Mouse (Mus musculus): Measurements from ENCODE around the gene Adgrv1. TPM values are rescaled to one million over a fixed set of nuclear protein-coding genes. Genes with fewer than 3 reads are reported as not detected.

The Adgrv1 gene
- polyA plus RNA-seq, 1 experiment from 2014 or later: 0.87 TPM

- 82% methylated on average over 8 of the region's 8 CpGs for WGBS (ENCODE audit: insufficient replicate concordance)
- no peak for TF ChIP-seq CTCF (IDR thresholded peaks at IDR 0.05; ENCODE audit: low read depth)
- TF ChIP-seq EP300 (IDR thresholded peaks at IDR 0.05; ENCODE audit: low read depth): no peak
- no peak for ATAC-seq
Measured at GRCm38 (mm10) chr13:81578692-81579091, 54.3 kb downstream of the Adgrv1 start.

GRCm38 (mm10) chr13:81570241-81570821 lies 62.6 kb downstream of the Adgrv1 start:
- no peaks in the 10 kb centered on the region for H3K4me1 ChIP-seq (ENCODE audit: insufficient read depth)
- TF ChIP-seq CTCF (IDR thresholded peaks at IDR 0.05; ENCODE audit: low read depth) (no peak), EP300 (IDR thresholded peaks at IDR 0.05; ENCODE audit: low read depth) (no peak)
- no peaks in the 10 kb centered on the region for H3K27me3 ChIP-seq (ENCODE audit: insufficient read depth, low read length)
- no peaks in the 10 kb centered on the region for H3K9me3 ChIP-seq (ENCODE audit: low read length)
- H3K9ac ChIP-seq (replicated peaks): no peak overlapping the region
- no peak overlapping the region for H3K4me2 ChIP-seq (ENCODE audit: low read depth, low read length)
- ATAC-seq (no peak), DNase-seq (no peak)
- 74% methylated on average over 12 of the region's 12 CpGs for WGBS (ENCODE audit: insufficient replicate concordance)
- no peak overlapping the region for H3K27ac ChIP-seq (ENCODE audit: low read depth)
- H3K4me3 ChIP-seq (ENCODE audit: low read depth, low read length): no peak overlapping the region
- H3K36me3 ChIP-seq (replicated peaks; ENCODE audit: insufficient read depth, low read length): no peaks in the 10 kb centered on the region

More at GRCm38 (mm10) chr13:81578692-81579091, 54.3 kb downstream of the Adgrv1 start:
- H3K36me3 ChIP-seq (replicated peaks; ENCODE audit: insufficient read depth, low read length): no peaks in the 10 kb centered on the region
- no peaks in the 10 kb centered on the region for H3K4me1 ChIP-seq (ENCODE audit: insufficient read depth)
- no peak overlapping the region for H3K4me2 ChIP-seq (ENCODE audit: low read depth, low read length)
- DNase-seq: no peak
- H3K9ac ChIP-seq (replicated peaks): no peak overlapping the region
- no peak overlapping the region for H3K27ac ChIP-seq (ENCODE audit: low read depth)
- H3K9me3 ChIP-seq (ENCODE audit: low read length): no peaks in the 10 kb centered on the region
- no peaks in the 10 kb centered on the region for H3K27me3 ChIP-seq (ENCODE audit: insufficient read depth, low read length)
- no peak overlapping the region for H3K4me3 ChIP-seq (ENCODE audit: low read depth, low read length)

- ATAC-seq (no peak), DNase-seq (no peak)
- 75% methylated on average over 1 of the region's 1 CpGs for whole genome bisulfite sequencing (ENCODE audit: insufficient replicate concordance)
- Histone ChIP-seq H3K4me2 (ENCODE audit: low read depth, low read length) (no peak overlapping the region), H3K9ac (replicated peaks) (no peak overlapping the region), H3K27ac (ENCODE audit: low read depth) (no peak overlapping the region), H3K36me3 (replicated peaks; ENCODE audit: insufficient read depth, low read length) (no peaks in the 10 kb centered on the region), H3K4me3 (ENCODE audit: low read depth, low read length) (no peak overlapping the region), H3K4me1 (ENCODE audit: insufficient read depth) (no peaks in the 10 kb centered on the region), H3K27me3 (ENCODE audit: insufficient read depth, low read length) (no peaks in the 10 kb centered on the region), H3K9me3 (ENCODE audit: low read length) (no peaks in the 10 kb centered on the region)
- no peak for TF ChIP-seq EP300 (IDR thresholded peaks at IDR 0.05; ENCODE audit: low read depth)
- TF ChIP-seq CTCF (IDR thresholded peaks at IDR 0.05; ENCODE audit: low read depth): no peak
Measured at GRCm38 (mm10) chr13:81550024-81550423, 82.9 kb downstream of the Adgrv1 start.

GRCm38 (mm10) chr13:81534916-81535315 lies 98.0 kb downstream of the Adgrv1 start:
- TF ChIP-seq EP300 (IDR thresholded peaks at IDR 0.05; ENCODE audit: low read depth): no peak
- TF ChIP-seq CTCF (IDR thresholded peaks at IDR 0.05; ENCODE audit: low read depth): no peak
- Histone ChIP-seq H3K9me3 (ENCODE audit: low read length) (no peaks in the 10 kb centered on the region), H3K36me3 (replicated peaks; ENCODE audit: insufficient read depth, low read length) (no peaks in the 10 kb centered on the region), H3K4me3 (ENCODE audit: low read depth, low read length) (no peak overlapping the region), H3K9ac (replicated peaks) (no peak overlapping the region), H3K4me1 (ENCODE audit: insufficient read depth) (no peaks in the 10 kb centered on the region), H3K4me2 (ENCODE audit: low read depth, low read length) (no peak overlapping the region), H3K27me3 (ENCODE audit: insufficient read depth, low read length) (no peaks in the 10 kb centered on the region), H3K27ac (ENCODE audit: low read depth) (no peak overlapping the region)
- ATAC-seq (no peak), DNase-seq (no peak)
- 80% methylated on average over 2 of the region's 2 CpGs for WGBS (ENCODE audit: insufficient replicate concordance)

GRCm38 (mm10) chr13:81526687-81527086 lies 106.3 kb downstream of the Adgrv1 start:
- Histone ChIP-seq H3K27me3 (ENCODE audit: insufficient read depth, low read length) (no peaks in the 10 kb centered on the region), H3K9ac (replicated peaks) (no peak overlapping the region), H3K36me3 (replicated peaks; ENCODE audit: insufficient read depth, low read length) (no peaks in the 10 kb centered on the region), H3K4me3 (ENCODE audit: low read depth, low read length) (no peak overlapping the region), H3K9me3 (ENCODE audit: low read length) (no peaks in the 10 kb centered on the region), H3K4me1 (ENCODE audit: insufficient read depth) (no peaks in the 10 kb centered on the region), H3K27ac (ENCODE audit: low read depth) (no peak overlapping the region), H3K4me2 (ENCODE audit: low read depth, low read length) (no peak overlapping the region)
- 38% methylated on average over 4 of the region's 4 CpGs for WGBS (ENCODE audit: insufficient replicate concordance)
- no peak for DNase-seq
- ATAC-seq: no peak
- TF ChIP-seq CTCF (IDR thresholded peaks at IDR 0.05; ENCODE audit: low read depth) (peak; percentile 50), EP300 (IDR thresholded peaks at IDR 0.05; ENCODE audit: low read depth) (no peak)

- no peak for TF ChIP-seq EP300 (IDR thresholded peaks at IDR 0.05; ENCODE audit: low read depth)
- TF ChIP-seq CTCF (IDR thresholded peaks at IDR 0.05; ENCODE audit: low read depth): no peak
- Histone ChIP-seq H3K4me3 (ENCODE audit: low read depth, low read length) (no peak overlapping the region), H3K4me2 (ENCODE audit: low read depth, low read length) (no peak overlapping the region), H3K27me3 (ENCODE audit: insufficient read depth, low read length) (no peaks in the 10 kb centered on the region), H3K36me3 (replicated peaks; ENCODE audit: insufficient read depth, low read length) (no peaks in the 10 kb centered on the region), H3K27ac (ENCODE audit: low read depth) (no peak overlapping the region), H3K9ac (replicated peaks) (no peak overlapping the region), H3K9me3 (ENCODE audit: low read length) (no peaks in the 10 kb centered on the region), H3K4me1 (ENCODE audit: insufficient read depth) (no peaks in the 10 kb centered on the region)
- ATAC-seq (no peak), DNase-seq (no peak)
- WGBS (ENCODE audit: insufficient replicate concordance): 76% methylated on average over 7 of the region's 7 CpGs
Measured at GRCm38 (mm10) chr13:81510142-81510541, 122.8 kb downstream of the Adgrv1 start.

Data from liver, postnatal 0 days (tissue).